Mouse (Mus musculus) lung, adult 2 months (tissue): ENCODE measurements around the gene Ndufs8.
A peak's percentile ranks its signal among the peaks of the same experiment; 100 is the strongest.

Experiments
- CTCF ChIP-seq: fragments of 200-500 bp; IDR thresholded peaks from 2 replicates; pipeline ENCODE4 v1.5.1; 2011; ENCODE audit warnings: mild to moderate bottlenecking, low read length, control low read depth; ENCODE audit not compliant: insufficient read depth
- POLR2A ChIP-seq: fragments of 200-500 bp; IDR thresholded peaks from 2 replicates; pipeline ENCODE4 v1.6.1; 2011; ENCODE audit warnings: low read depth, mild to moderate bottlenecking, control low read depth, low read length, borderline replicate concordance; ENCODE audit errors: extremely low read depth

GRCm38 (mm10) chr19:3935032-3935895 lies 22.7 kb upstream of the Ndufs8 start, which contains the start of gene Unc93b1:
- peak; percentile 74; the same call in 1 of the 2 replicates for TF ChIP-seq POLR2A
- TF ChIP-seq CTCF = no peak
